Mouse (Mus musculus) intestine, embryonic 15.5 days (tissue): ENCODE measurements around the gene Samd4. TPM values are rescaled to one million over a fixed set of nuclear protein-coding genes. Genes with fewer than 3 reads are reported as not detected.
A peak's percentile ranks its signal among the peaks of the same experiment; 100 is the strongest.

ENCODE experiments used
- ATAC-seq: fragments of 200-750 bp; cut with Nextera tagmentation; 2 replicates; pipeline ENCODE4 v1.8.0; 2017; ENCODE audit warnings: moderate TSS enrichment, moderate library complexity
- H3K27ac ChIP-seq: fragments of 300-500 bp; sonication (generic); 2 replicates; pipeline ENCODE4 v1.5.1; 2015; ENCODE audit warnings: mild to moderate bottlenecking, inconsistent platforms
- H3K27me3 ChIP-seq: fragments of 300-500 bp; sonication (generic); replicated peaks from 2 replicates; pipeline ENCODE4 v1.6.1; 2015; ENCODE audit warnings: inconsistent platforms
- H3K36me3 ChIP-seq: fragments of 300-500 bp; sonication (generic); 2 replicates; pipeline ENCODE4 v1.6.1; 2015; ENCODE audit warnings: inconsistent platforms
- H3K4me1 ChIP-seq: fragments of 300-500 bp; sonication (generic); replicated peaks from 2 replicates; pipeline ENCODE4 v1.6.1; 2015; ENCODE audit warnings: inconsistent platforms
- H3K4me2 ChIP-seq: fragments of 300-500 bp; sonication (generic); replicated peaks from 2 replicates; pipeline ENCODE4 v1.6.1; 2015; ENCODE audit warnings: mild to moderate bottlenecking, inconsistent platforms
- H3K4me3 ChIP-seq: fragments of 300-500 bp; sonication (generic); replicated peaks from 2 replicates; pipeline ENCODE4 v1.5.1; 2015; ENCODE audit warnings: inconsistent platforms
- H3K9ac ChIP-seq: fragments of 300-500 bp; sonication (generic); 2 replicates; pipeline ENCODE4 v1.6.1; 2015; ENCODE audit warnings: inconsistent platforms
- H3K9me3 ChIP-seq: fragments of 300-500 bp; sonication (generic); 2 replicates; pipeline ENCODE4 v1.6.1; 2016; ENCODE audit warnings: inconsistent platforms
- WGBS: fragments of 180-500 bp; shearing (Covaris S2); methylation state at CpG from one replicate; pipeline ENCODE4 v1.1.7; 2015; 5-methylcytosine and 5-hydroxymethylcytosine counted together
- polyA plus RNA-seq: library from polyadenylated mRNA; unstranded; fragments of >200 nt; fragmentation: Nextera tagmentation; extraction: Ambion mirVana; gene quantifications from 2 replicates; pipeline ENCODE4 v1.2.1, GENCODE M21; 2015

Samd4 gene
- polyA plus RNA-seq, 1 experiment from 2014 or later, result 5.4 TPM

DNA sequence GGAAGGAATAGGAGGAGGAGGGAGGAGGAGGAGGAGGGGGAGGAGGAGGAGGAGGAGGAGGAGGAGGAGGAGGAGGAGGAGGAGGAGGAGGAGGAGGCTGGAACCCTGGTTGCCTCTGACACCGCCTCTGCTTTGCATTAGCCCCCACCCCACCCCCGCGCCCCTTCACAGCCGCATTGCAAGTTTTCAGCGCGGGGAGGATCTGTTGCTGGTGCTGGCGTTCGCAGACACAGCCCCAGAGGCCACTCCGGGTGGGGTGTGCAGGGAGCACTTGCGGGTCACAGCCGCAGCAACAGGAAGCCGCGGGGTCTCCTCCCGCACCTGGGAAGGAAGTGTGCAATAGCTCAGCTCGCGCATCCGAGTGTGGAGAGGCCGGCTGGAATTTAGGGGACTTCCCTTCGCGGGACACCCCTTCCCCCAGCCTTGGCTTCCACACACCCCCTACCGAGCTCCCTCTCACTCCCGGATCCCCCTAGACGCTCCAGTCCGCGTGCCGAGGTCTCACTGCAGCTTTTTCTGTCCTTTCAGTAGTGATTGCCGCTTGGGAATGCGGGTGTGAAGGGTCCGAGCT is 1.3 kb downstream of the Samd4 start:
- peak overlapping the region; percentile 64 for H3K4me3 ChIP-seq
- peak overlapping the region; percentile 99 for H3K4me2 ChIP-seq
- H3K36me3 ChIP-seq, result no peaks in the 10 kb centered on the region
- H3K9me3 ChIP-seq, result no peaks in the 10 kb centered on the region
- under 1% methylated on average over 29 of the region's 29 CpGs for WGBS
- peaks cover 18% of the 10 kb centered on the region for H3K4me1 ChIP-seq
- peak overlapping the region; percentile 67 for H3K9ac ChIP-seq
- H3K27me3 ChIP-seq, result no peaks in the 10 kb centered on the region
- peak; percentile 16; the same call in 1 of the 2 replicates for ATAC-seq
- peak overlapping the region; percentile 90 for H3K27ac ChIP-seq

GRCm38 (mm10) chr14:46884701-46885428 is 2.2 kb downstream of the Samd4 start:
- Histone ChIP-seq H3K36me3 (no peaks in the 10 kb centered on the region), H3K9ac (peak overlapping the region; percentile 67), H3K4me1 (peaks cover 18% of the 10 kb centered on the region), H3K4me3 (peak overlapping the region; percentile 64), H3K9me3 (no peaks in the 10 kb centered on the region), H3K27ac (peak overlapping the region; percentile 90), H3K27me3 (no peaks in the 10 kb centered on the region), H3K4me2 (peak overlapping the region; percentile 99)
- ATAC-seq, result peak; percentile 48
- under 1% methylated on average over 47 of the region's 52 CpGs for WGBS

GRCm38 (mm10) chr14:46885429-46885755 is 2.7 kb downstream of the Samd4 start:
- no peaks in the 10 kb centered on the region for H3K9me3 ChIP-seq
- ATAC-seq, result no peak
- 4% methylated on average over 7 of the region's 7 CpGs for WGBS

GRCm38 (mm10) chr14:46885891-46886301 is 3.2 kb downstream of the Samd4 start:
- WGBS, result 19% methylated on average over 5 of the region's 5 CpGs
- H3K9me3 ChIP-seq, result no peaks in the 10 kb centered on the region
- peak overlapping the region; percentile 99 for H3K4me2 ChIP-seq
- 0 out of 2 replicates have a peak, but pooled peaks have one; percentile 9 for ATAC-seq
- peaks cover 18% of the 10 kb centered on the region for H3K4me1 ChIP-seq
- H3K4me3 ChIP-seq, result peak overlapping the region; percentile 64
- H3K27me3 ChIP-seq, result no peaks in the 10 kb centered on the region
- peak overlapping the region; percentile 6; the same call in 1 of the 2 replicates for H3K9ac ChIP-seq
- H3K27ac ChIP-seq, result peak overlapping the region; percentile 90
- H3K36me3 ChIP-seq, result no peaks in the 10 kb centered on the region

More at GRCm38 (mm10) chr14:46885429-46885755, 2.7 kb downstream of the Samd4 start:
- no peaks in the 10 kb centered on the region for H3K36me3 ChIP-seq
- H3K4me1 ChIP-seq, result peaks cover 18% of the 10 kb centered on the region
- peak overlapping the region; percentile 99 for H3K4me2 ChIP-seq
- peak overlapping the region; percentile 90; the same call in 1 of the 2 replicates for H3K27ac ChIP-seq
- H3K4me3 ChIP-seq, result peak overlapping the region; percentile 64
- peak overlapping the region; percentile 6; the same call in 1 of the 2 replicates for H3K9ac ChIP-seq
- no peaks in the 10 kb centered on the region for H3K27me3 ChIP-seq

GRCm38 (mm10) chr14:46889096-46889495 is 6.4 kb downstream of the Samd4 start:
- Histone ChIP-seq H3K27me3 (no peaks in the 10 kb centered on the region), H3K27ac (no peak overlapping the region), H3K4me2 (no peak overlapping the region), H3K4me1 (peaks cover 12% of the 10 kb centered on the region; the same call in 1 of the 2 replicates), H3K4me3 (no peak overlapping the region), H3K9ac (no peak overlapping the region), H3K9me3 (no peaks in the 10 kb centered on the region), H3K36me3 (no peaks in the 10 kb centered on the region)
- 66% methylated on average over 4 of the region's 4 CpGs for WGBS
- ATAC-seq, result no peak

GRCm38 (mm10) chr14:46893961-46894360 is 11.3 kb downstream of the Samd4 start:
- ATAC-seq, result no peak
- Histone ChIP-seq H3K9me3 (no peaks in the 10 kb centered on the region), H3K4me3 (no peak overlapping the region), H3K9ac (no peak overlapping the region), H3K27ac (no peak overlapping the region), H3K36me3 (no peaks in the 10 kb centered on the region), H3K4me2 (no peak overlapping the region), H3K27me3 (no peaks in the 10 kb centered on the region), H3K4me1 (peaks cover 5% of the 10 kb centered on the region; the same call in 1 of the 2 replicates)
- WGBS, result 78% methylated on average over 10 of the region's 10 CpGs

- ATAC-seq, result no peak
- Histone ChIP-seq H3K9me3 (no peaks in the 10 kb centered on the region), H3K4me3 (no peak overlapping the region), H3K4me1 (peaks cover 5% of the 10 kb centered on the region; the same call in 1 of the 2 replicates), H3K36me3 (no peaks in the 10 kb centered on the region), H3K4me2 (no peak overlapping the region), H3K27me3 (no peaks in the 10 kb centered on the region), H3K9ac (no peak overlapping the region), H3K27ac (no peak overlapping the region)
- WGBS, result 84% methylated on average over 5 of the region's 5 CpGs
These were observed 15.3 kb downstream of the Samd4 start for GRCm38 (mm10) chr14:46897953-46898352.

DNA sequence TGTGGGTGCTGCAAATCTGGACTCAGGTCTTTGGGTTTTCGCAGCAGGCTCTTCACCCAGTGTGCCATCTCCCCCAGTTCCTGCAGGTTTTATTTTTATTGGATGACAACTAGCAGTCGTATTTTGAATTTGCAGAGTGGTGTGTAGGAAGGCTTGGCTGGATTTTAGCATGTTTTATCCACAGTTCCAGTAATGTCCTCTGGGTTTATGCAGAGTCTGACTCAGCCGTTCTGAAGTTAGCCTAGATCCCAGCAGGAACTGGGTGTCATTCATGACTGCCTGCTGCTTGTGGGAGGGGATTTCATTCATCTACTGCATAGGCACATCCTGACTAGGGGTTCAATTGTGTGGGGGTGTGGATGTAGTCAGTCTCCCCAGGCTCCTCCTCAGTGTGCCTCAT is 16.0 kb downstream of the Samd4 start:
- Histone ChIP-seq H3K27me3 (no peaks in the 10 kb centered on the region), H3K27ac (no peak overlapping the region), H3K4me2 (no peak overlapping the region), H3K4me3 (no peak overlapping the region), H3K36me3 (no peaks in the 10 kb centered on the region), H3K4me1 (peaks cover under 1% of the 10 kb centered on the region; the same call in 1 of the 2 replicates), H3K9ac (no peak overlapping the region), H3K9me3 (no peaks in the 10 kb centered on the region)
- ATAC-seq, result no peak
- 70% methylated on average over 3 of the region's 3 CpGs for WGBS

DNA sequence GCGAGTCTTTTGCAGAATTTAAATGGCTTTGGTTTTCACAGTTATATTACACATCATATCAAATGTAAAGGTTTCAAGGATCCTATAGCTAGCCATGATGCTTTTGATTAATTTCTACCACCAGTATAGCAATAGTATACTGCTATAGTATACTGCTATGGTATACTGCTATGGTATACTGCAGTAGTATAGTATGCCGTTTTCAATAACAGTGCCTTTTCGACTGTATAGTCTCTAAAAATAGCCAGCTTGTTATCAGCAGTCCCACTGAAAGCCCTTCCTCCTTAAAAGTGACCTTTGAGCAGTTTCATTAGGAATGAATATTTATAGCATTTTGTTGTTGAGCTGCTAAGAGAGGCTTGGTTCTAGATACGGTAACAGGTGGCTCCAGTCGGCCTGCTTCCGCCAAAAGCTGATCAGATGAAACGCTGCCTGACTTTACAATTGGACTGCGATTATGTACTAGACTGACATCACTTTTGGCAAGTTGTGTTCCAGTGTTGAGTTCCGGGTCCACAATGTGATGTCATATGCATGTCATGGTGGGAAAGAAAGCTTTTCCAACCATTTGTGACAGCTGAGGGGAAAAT is 19.9 kb downstream of the Samd4 start:
- ATAC-seq, result 0 out of 2 replicates have a peak, but pooled peaks have one; percentile 20
- H3K9ac ChIP-seq, result no peak overlapping the region
- no peaks in the 10 kb centered on the region for H3K9me3 ChIP-seq
- no peaks in the 10 kb centered on the region for H3K4me1 ChIP-seq
- H3K4me3 ChIP-seq, result no peak overlapping the region
- WGBS, result 83% methylated on average over 9 of the region's 9 CpGs
- H3K36me3 ChIP-seq, result no peaks in the 10 kb centered on the region
- H3K27ac ChIP-seq, result no peak overlapping the region
- H3K4me2 ChIP-seq, result no peak overlapping the region
- no peaks in the 10 kb centered on the region for H3K27me3 ChIP-seq

- H3K27me3 ChIP-seq, result no peaks in the 10 kb centered on the region
- 88% methylated on average over 4 of the region's 4 CpGs for WGBS
- H3K36me3 ChIP-seq, result no peaks in the 10 kb centered on the region
- no peak for ATAC-seq
- H3K4me2 ChIP-seq, result no peak overlapping the region
- H3K4me3 ChIP-seq, result no peak overlapping the region
- H3K27ac ChIP-seq, result no peak overlapping the region
- H3K9me3 ChIP-seq, result no peaks in the 10 kb centered on the region
- no peak overlapping the region for H3K9ac ChIP-seq
- H3K4me1 ChIP-seq, result no peaks in the 10 kb centered on the region
These were observed 21.6 kb downstream of the Samd4 start for GRCm38 (mm10) chr14:46904276-46904675.

DNA sequence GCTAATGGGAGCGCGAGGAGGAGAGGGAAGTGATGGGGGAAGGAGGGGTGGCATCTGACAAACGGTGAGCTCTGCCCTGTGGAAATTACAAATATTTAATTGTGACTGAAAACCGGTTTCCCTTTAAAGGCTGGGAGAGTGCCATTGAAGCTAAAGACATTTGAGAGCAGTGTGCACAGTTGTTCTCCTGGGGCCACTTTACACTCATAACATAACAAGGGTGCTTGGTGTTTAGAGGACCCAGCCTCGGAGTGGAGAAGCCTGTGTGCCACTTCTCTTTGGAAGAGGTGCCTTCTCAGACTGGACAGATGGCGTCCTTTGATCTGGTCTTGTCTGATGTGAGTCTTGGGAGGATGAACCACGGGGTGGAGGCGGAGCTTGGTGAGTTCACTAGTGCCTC is 26.2 kb downstream of the Samd4 start:
- Histone ChIP-seq H3K27me3 (no peaks in the 10 kb centered on the region), H3K36me3 (no peaks in the 10 kb centered on the region), H3K4me3 (no peak overlapping the region), H3K4me1 (no peaks in the 10 kb centered on the region), H3K9ac (no peak overlapping the region), H3K27ac (no peak overlapping the region), H3K9me3 (no peaks in the 10 kb centered on the region), H3K4me2 (no peak overlapping the region)
- no peak for ATAC-seq
- WGBS, result 80% methylated on average over 8 of the region's 8 CpGs

GRCm38 (mm10) chr14:46912496-46912895 is 29.8 kb downstream of the Samd4 start:
- no peaks in the 10 kb centered on the region for H3K4me1 ChIP-seq
- WGBS, result 79% methylated on average over 7 of the region's 7 CpGs
- no peak overlapping the region for H3K4me2 ChIP-seq
- H3K4me3 ChIP-seq, result no peak overlapping the region
- H3K36me3 ChIP-seq, result no peaks in the 10 kb centered on the region
- no peak overlapping the region for H3K9ac ChIP-seq
- no peaks in the 10 kb centered on the region for H3K27me3 ChIP-seq
- no peak overlapping the region for H3K27ac ChIP-seq
- ATAC-seq, result no peak
- no peaks in the 10 kb centered on the region for H3K9me3 ChIP-seq
